Mouse (Mus musculus): Measurements from ENCODE around the gene Dot1l. TPM values are rescaled to one million over a fixed set of nuclear protein-coding genes. Genes with fewer than 3 reads are reported as not detected.
A peak's percentile ranks its signal among the peaks of the same experiment; 100 is the strongest.

Dot1l gene
- total RNA-seq, 2 experiments from 2014 or later, result 51.7 to 69.6 TPM

DNA sequence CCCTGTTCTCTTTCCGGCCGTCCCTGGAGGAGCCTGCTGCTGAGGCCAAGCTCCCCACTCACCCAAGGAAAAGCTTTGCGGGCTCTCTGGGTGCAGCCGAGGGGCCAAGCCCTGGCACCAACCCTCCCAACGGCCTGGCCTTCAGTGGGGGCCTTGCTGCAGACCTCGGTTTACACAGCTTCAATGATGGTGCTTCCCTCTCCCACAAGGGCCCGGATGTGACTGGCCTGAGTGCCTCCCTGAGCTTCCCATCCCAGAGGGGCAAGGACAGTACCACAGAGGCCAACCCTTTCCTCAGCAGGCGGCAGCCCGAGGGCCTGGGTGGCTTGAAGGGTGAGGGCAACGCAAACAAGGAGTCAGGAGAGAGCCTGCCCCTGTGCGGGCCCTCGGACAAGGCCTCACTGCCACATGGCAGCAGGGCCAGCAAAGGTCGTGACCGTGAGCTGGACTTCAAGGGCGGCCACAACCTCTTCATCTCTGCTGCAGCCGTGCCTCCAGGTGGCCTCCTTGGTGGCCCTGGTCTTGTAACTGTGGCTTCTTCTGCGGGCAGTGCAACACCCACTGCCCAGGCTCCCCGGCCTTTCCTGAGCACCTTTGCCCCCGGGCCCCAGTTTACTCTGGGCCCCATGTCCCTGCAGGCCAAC lies 35.9 kb downstream of the Dot1l start:
- no peak for ATAC-seq (replicated peaks; ENCODE audit: low FRiP score, poor library complexity, severe bottlenecking)

DNA sequence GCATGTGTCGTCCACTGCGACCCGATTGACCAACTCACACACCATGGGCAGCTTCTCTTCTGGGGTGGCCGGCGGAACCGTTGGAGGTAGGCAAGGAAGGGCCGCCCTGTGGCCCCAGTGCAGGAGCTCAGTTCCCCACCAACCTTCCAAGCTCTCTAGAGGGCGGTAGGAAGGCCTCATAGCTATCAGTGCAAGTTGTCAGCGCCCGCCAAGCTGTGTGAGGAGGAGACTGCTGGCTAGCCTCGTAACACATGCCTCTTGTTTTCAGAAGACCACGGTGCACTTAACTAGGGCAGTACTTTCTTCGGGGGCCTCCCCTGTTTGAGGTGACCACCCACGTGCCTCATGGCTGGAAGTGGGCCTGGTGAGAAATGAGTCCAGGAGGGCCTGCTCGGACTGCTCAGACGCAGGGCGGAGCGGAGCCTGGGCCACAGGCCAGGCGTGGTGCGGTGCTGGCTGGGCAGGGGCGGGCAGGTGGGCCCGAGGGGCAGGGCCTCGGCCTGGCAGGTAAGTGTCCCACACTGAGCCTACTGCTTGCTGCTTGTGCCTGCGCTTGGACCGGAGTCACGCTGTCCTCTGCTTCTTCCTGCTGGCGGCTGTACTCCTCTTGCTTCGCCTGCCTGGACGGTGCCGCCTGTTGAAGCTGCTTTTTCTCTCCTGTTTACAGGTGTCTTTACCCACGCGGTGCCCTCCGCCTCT lies 36.6 kb downstream of the Dot1l start:
- ATAC-seq (replicated peaks; ENCODE audit: low FRiP score, poor library complexity, severe bottlenecking), result no peak

DNA sequence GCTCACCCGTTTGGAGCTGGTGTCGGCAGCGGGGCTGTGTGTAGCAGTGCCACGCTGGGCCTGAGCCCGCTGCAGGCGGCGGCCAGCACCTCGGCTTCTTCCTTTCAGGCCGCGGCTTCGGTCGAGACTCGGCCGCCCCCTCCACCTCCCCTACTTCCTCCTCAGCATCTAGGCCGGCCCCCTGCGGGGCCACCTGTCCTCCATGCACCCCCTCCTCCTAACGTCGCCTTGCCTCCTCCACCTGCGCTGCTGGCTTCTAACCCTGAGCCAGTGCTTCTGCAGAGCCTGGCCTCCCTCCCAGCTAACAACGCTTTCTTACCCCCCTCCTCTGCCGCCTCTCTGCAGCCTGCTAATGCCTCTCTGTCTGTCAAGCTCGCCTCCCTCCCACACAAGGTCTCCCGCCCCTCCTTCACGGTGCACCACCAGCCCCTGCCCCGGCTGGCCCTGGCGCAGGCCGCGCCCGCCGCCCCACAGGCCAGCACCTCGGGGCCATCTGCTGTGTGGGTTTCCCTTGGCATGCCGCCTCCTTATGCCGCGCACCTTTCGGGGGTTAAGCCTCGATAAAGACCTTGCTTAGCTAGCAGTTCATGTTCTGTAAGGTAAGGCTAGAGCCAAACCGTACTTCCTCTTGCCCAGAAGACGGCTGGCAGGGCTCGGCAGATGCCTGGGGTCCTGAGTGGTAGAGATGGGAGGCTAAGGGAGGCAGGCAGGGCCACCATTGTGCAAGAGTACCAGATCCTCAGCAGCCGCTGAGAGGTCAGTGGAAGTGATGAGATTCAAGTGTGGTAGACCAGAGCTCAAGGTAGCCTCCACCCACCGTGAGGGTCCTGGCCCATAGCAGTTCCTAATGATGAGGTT lies 37.4 kb downstream of the Dot1l start:
- ATAC-seq (replicated peaks; ENCODE audit: low FRiP score, poor library complexity, severe bottlenecking), result no peak

DNA sequence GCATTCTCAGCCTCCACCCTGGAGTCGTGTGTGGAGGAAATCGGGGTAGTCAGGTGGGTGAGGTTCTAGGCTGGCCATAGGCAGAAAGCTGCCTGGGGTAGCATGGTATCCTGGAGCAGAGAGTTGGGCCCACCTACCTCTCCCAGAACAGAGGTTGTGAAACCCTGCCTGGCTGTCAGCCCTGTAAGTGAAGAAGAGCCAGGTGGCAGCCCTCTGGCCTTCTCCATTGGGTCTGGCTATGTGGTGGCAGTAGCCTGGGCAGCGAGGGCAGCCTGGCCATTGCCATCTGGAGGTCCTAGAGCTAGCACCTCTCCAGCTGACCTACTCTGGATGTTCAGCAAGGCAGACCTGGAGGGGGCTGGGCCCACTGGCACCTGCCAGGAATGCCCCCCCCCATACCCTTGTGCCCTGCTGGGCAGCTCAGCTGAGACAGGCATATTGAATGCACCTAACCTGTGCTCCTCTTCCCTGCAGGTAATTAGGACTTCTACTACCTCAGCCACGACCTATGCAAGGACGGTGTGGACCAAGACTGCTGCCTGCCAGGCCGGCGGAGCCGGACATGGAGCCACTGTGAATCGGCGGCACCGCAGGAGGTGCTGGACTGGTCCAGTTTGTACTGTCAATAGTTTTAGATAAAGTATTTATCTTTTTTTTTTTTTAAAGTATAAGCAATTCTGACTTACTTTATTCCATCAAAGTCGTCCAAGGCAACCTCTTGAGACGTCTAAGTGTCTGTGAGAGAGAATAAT lies 38.2 kb downstream of the Dot1l start:
- ATAC-seq (replicated peaks; ENCODE audit: low FRiP score, poor library complexity, severe bottlenecking), result no peak

DNA sequence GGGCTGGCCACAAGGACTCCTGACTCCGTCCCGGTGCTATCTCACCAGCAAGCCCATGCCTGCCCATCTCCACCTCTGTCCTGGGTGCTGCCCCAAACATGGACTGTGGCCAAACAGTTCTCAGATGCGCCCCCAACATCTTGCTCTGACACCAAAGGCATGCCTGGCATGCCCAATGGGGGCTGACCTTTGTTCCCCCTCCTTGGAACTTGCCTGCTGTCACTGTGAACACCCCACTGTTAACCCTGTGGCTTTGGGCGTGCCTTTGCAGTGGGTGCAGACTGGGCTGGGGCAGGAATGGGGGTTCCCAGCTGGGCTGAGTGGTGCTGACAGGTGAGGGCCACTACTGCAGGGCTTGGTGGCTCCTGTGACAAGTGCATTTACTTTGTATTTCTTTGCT lies 38.8 kb downstream of the Dot1l start:
- ATAC-seq (replicated peaks; ENCODE audit: low FRiP score, poor library complexity, severe bottlenecking), result no peak

DNA sequence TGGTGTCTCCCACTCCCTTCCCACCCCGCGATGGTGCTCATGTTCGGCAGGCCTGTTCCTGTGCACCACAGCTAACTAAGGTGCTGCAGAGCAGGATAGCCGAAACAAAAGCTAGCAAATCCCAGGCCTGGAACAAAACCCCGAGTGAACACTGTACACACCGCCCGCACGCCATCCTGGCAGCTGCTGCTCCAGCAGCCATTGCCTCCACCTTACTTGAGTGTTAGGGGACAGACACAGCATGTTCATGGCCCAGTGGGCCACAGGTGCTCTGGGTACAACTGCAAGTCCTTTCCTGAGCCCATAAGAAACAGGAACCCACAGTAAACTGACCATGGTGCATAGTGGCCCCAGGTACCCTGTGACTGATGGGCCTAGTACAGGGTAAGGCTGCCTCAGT lies 39.7 kb downstream of the Dot1l start:
- no peak for ATAC-seq (replicated peaks; ENCODE audit: low FRiP score, poor library complexity, severe bottlenecking)

DNA sequence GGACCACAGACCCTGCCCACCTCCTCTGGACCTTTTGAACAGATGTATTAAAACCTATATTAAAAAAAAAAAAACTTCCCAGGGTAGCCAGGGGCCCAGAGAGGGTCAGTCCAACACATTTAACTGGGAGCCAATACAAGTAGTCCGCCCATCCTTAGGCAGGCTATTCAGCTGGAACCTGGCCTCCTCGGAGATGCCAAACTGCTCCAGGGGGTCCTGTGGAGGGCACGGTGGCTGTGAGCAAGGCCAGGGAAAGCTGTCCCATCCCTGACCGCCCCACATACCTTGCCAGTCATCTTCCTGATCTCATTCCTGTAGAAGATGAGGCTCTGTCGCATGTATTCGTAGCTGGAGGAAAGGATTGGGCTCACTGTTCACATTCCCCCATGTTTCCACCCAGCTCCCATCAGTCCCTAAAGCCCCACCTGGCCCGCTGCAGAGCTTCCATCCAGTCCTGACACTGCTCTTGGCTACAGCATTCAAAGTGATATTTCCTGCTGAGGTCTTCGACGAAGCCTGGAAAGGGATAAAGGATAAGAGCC lies 41.4 kb downstream of the Dot1l start:
- ATAC-seq (replicated peaks; ENCODE audit: low FRiP score, poor library complexity, severe bottlenecking), result no peak

DNA sequence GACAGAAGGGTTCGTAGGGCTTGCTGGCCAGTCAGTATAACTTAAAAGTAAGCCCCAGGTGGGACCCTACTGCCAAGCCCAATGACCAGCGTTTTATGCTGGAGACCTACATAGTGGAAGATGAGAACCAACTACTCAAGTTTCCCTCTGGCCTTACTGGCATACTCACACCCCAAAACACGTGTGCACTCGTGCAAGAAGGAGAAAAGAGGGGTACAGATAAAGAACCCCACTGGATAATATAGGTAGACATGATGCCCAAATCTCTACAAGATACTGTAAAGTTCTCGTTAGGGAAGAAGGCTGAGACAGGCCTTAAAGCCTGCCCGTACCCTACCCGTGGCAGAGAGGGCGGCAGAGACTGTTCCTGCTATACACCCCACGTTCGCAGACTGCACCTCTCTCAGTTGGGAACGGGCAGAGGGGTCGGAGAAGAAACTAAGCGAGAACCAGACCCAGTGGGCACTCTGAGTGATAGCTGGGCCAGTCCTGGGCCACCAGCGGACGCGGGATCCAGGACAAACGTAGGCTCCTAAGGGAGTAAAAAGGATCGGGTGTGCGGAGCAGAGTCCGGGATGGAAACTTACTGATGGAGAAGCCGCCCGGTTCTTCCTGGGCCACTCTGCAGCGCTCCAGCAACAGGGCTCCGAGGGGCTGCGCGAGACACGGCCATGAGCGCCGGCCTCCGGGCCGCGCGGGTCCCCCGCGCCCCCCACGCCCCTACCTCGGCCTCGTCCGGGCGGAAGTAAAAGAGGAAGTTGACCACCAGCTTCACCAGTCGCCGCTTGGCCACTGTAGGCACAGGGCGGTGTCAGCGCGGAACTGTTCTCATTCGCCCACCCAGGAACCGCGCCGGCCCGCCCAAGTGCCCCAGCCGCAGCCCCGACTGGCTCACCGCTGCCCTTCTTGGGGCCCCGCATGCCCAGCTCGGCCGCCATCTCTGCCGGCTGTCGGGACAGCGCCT lies 42.5 kb downstream of the Dot1l start:
- 0 out of 2 replicates have a peak, but pooled peaks have one; percentile 4 for ATAC-seq (replicated peaks; ENCODE audit: low FRiP score, poor library complexity, severe bottlenecking)

DNA sequence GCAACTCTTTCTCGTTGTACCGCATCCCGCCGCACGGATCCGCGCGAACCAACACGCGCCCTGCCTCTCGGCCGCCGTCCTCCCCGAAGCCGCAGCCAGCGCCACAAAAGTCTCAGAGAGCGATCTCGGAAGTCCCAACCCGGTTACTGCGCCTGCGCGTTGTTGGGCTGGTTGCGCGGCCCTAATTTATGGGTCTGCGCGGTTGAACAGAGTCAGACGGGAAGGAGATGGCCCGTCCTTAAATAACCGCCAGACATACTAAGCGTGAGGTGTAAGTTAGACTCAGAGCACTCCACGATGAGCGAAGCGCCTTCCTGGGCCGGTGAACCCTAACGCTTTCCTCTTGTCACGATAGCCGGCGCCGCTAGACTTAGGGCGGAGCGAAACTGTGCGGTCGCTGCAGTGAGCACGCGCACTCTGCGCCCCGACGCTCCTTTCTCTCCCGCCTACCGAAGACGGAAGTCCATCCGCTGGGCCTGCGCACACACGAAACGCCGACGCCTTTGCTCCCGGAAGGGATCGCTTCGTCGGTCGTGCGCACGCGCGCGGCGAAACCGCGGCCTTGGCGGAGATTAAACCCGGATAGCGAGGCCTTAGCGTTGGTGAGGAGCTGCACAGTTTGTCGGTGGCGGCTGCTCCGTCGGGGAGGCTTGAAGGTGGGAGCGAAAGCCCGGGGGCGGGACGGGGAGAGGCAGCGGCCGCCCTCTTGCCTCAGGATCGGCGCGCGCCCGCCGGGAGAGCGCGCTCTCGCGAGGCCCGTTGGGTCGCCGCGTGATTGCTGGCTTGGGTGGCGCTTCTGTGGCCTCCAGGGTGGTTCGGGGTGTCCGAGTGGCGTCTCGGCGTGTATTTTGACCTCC lies 43.4 kb downstream of the Dot1l start, which contains the start of the genes Sf3a2 and Plekhj1:
Sf3a2 (plus strand) TSS at position 49 of the 857 bp plus-strand sequence.
Plekhj1 (minus strand) TSS at position 477 of the 857 bp plus-strand sequence.
- peak; percentile 91 for ATAC-seq (replicated peaks; ENCODE audit: low FRiP score, poor library complexity, severe bottlenecking)

DNA sequence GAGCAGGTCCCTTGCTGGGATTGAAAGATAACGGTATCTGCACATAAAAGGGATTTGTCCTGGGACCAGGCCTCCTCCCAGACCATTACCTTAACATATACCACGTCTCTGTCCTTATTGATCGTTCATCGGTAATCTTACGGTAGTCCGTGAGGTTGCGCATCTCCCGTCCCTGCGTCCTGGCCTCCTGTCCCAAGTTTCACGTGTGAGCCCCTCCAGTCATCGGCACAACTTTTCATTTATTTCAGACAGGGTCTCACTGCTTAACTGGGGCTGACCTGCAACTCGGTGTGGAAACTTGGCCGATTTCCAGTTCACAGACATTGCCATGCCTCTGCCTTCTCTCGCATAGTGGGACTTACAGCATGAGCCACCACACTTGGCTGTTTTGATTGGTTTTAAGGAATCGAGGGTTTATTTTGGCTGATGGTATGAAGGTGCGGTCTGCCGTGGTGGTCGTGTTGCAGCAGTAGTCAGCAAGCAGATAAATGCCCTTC lies 44.1 kb downstream of the Dot1l start:
- ATAC-seq (replicated peaks; ENCODE audit: low FRiP score, poor library complexity, severe bottlenecking), result peak; percentile 9

DNA sequence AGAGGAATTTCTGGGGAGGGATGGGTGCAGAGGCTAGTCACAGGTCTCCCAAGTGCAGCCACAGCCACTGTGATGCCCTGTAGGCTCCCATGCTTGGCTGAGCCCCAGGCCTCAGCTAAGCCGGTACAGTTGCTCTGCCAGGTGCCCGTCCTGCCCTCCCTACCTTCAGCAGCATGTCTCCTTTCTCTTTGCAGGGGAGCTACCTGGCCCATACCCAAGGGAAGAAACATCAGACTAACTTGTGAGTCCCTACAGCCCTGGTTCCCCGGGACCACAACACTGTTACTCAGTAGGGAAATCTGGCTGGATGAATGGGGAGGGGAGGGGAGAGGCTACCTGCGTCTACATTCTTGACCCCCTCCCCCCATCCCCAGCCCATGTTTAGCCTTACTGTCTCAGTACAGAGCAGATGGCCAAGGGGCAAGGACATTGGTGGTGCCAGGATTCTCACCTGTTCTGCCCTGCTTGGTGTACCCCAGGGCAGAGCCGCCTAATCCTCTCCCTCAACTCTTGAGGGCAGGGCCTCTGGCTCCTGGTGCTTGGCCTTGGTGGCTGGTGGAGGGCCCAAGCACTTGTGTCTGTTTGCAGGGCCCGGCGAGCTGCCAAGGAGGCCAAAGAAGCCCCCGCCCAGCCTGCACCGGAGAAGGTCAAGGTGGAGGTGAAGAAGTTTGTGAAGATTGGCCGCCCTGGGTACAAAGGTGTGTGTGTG lies 47.4 kb downstream of the Dot1l start:
- no peak for ATAC-seq (replicated peaks; ENCODE audit: low FRiP score, poor library complexity, severe bottlenecking)

DNA sequence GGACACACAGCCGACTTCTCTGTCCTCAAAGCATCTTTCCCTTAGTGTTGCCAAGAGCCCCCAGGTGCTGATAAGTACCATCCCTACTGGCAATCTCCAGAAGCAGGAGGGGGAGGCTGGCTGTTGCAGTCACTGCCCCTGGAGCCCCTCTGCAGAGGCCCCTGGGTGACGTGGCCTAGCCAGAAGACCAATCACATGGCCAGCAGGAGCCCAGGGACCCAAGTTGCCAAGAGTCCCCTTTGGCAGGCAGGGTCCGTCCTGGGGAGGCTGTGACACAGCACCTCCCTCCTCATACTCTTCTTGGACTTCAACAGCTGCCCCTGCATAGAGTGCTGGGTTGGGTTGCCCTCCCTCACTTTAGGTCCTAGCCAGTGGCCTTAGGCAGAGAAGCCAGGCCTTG lies 48.0 kb downstream of the Dot1l start:
- ATAC-seq (replicated peaks; ENCODE audit: low FRiP score, poor library complexity, severe bottlenecking), result no peak

DNA sequence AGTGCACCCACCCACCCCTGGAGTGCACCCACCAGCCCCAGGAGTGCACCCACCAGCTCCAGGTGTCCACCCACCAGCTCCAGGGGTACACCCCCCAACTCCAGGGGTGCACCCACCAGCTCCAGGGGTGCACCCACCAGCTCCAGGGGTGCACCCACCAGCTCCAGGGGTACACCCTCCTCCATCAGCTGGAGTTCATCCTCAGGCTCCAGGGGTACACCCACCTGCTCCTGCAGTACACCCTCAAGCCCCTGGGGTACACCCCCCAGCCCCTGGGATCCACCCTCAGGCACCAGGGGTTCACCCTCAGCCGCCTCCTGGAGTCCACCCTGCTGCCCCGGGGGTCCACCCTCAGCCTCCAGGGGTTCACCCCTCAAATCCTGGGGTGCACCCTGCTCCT lies 49.3 kb downstream of the Dot1l start:
- no peak for ATAC-seq (replicated peaks; ENCODE audit: low FRiP score, poor library complexity, severe bottlenecking)

DNA sequence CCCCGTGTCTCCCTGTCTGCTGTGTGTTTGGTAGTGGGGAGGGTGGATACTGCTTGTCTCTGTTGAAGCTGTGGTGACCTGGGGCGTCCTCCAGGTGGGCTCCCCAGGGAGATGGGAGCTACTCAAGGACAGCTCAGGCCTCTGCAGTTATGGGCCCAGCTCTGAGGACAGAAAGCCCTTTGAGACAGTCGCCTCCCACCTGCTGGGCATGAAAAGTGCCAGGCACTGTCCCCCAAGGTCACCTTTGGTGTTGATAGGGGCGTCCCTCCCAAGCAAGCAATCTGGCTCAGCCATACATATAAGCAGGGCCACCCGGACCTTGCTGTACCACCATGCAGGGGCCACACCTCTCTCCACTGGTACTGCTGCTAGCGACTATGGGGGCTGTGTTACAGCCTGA lies 49.9 kb downstream of the Dot1l start, which contains the start of gene Amh:
Amh (plus strand) TSS at position 328 of the 400 bp plus-strand sequence.
- no peak for ATAC-seq (replicated peaks; ENCODE audit: low FRiP score, poor library complexity, severe bottlenecking)

DNA sequence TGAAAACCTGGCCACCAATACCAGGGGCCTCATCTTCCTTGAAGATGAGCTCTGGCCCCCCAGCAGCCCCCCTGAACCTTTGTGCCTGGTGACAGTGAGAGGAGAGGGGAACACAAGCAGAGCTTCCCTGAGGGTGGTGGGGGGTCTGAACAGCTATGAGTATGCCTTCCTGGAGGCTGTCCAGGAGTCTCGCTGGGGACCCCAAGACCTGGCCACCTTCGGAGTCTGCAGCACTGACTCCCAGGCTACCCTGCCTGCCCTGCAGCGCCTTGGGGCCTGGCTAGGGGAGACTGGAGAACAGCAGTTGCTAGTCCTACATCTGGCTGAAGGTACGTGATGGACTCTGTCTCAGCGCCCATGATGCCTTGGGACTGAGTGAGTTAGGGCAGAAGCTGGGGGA lies 50.3 kb downstream of the Dot1l start:
- no peak for ATAC-seq (replicated peaks; ENCODE audit: low FRiP score, poor library complexity, severe bottlenecking)

DNA sequence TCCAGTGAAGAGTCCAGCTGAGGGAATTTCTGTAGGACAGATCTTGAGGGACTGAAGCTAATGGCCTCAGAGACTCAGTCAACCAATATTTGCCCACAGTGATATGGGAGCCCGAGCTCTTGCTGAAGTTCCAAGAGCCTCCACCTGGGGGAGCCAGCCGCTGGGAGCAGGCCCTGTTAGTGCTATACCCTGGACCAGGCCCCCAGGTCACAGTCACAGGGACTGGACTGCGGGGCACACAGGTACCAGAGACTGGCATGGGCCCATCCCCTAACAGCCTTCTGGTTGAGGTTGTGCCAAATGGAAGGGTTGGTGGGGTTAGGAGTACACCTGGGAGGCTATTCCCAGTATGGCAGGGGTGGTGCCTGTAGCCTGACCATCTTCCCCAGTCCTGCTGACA lies 50.9 kb downstream of the Dot1l start:
- ATAC-seq (replicated peaks; ENCODE audit: low FRiP score, poor library complexity, severe bottlenecking), result peak; percentile 76

Data from erythroid progenitor cell, adult 5-6 weeks (primary cell).